Mouse (Mus musculus): Measurements from ENCODE around the gene L1td1.

L1td1 gene

GRCm38 (mm10) chr4:98726590-98727237 is at the start of gene L1td1:
TSS of gene L1td1 (plus strand) at chr4:98726734.
- in situ Hi-C loops (cut with MboI; ENCODE audit: unreplicated experiment in 2 of 2) = no loop called here

GRCm38 (mm10) chr4:98677506-98677905 is 49.0 kb upstream of the L1td1 start:
- in situ Hi-C loops (cut with MboI; ENCODE audit: unreplicated experiment in 2 of 2) = no loop called here

GRCm38 (mm10) chr4:98686678-98687267 is 39.8 kb upstream of the L1td1 start:
- in situ Hi-C loops (cut with MboI; ENCODE audit: unreplicated experiment in 2 of 2) = no loop called here

GRCm38 (mm10) chr4:98688116-98688515 is 38.4 kb upstream of the L1td1 start:
- in situ Hi-C loops (cut with MboI; ENCODE audit: unreplicated experiment in 2 of 2) = no loop called here

GRCm38 (mm10) chr4:98688520-98688919 is 38.0 kb upstream of the L1td1 start:
- in situ Hi-C loops (cut with MboI; ENCODE audit: unreplicated experiment in 2 of 2) = no loop called here

- in situ Hi-C loops (cut with MboI; ENCODE audit: unreplicated experiment in 2 of 2) = no loop called here
Observed at GRCm38 (mm10) chr4:98689988-98690387, 36.5 kb upstream of the L1td1 start.

- in situ Hi-C loops (cut with MboI; ENCODE audit: unreplicated experiment in 2 of 2) = no loop called here
Observed at GRCm38 (mm10) chr4:98693465-98694185, 32.9 kb upstream of the L1td1 start.

GRCm38 (mm10) chr4:98697932-98698331 is 28.6 kb upstream of the L1td1 start:
- in situ Hi-C loops (cut with MboI; ENCODE audit: unreplicated experiment in 2 of 2) = no loop called here

GRCm38 (mm10) chr4:98698921-98699320 is 27.6 kb upstream of the L1td1 start:
- in situ Hi-C loops (cut with MboI; ENCODE audit: unreplicated experiment in 2 of 2) = no loop called here

- in situ Hi-C loops (cut with MboI; ENCODE audit: unreplicated experiment in 2 of 2) = loop anchor here in 1 of 2 experiments (25.0 kb wide), 1 partner anchor 363 kb away; no protein-coding TSS in a partner anchor
Observed at GRCm38 (mm10) chr4:98700156-98700555, 26.4 kb upstream of the L1td1 start.

- in situ Hi-C loops (cut with MboI; ENCODE audit: unreplicated experiment in 2 of 2) = loop anchor here in 1 of 2 experiments (25.0 kb wide), 1 partner anchor 365 kb away; no protein-coding TSS in a partner anchor
Observed at GRCm38 (mm10) chr4:98702201-98702894, 24.2 kb upstream of the L1td1 start.

GRCm38 (mm10) chr4:98710891-98711290 is 15.6 kb upstream of the L1td1 start:
- in situ Hi-C loops (cut with MboI; ENCODE audit: unreplicated experiment in 2 of 2) = loop anchor here in 1 of 2 experiments (25.0 kb wide), 1 partner anchor 374 kb away; no protein-coding TSS in a partner anchor

- in situ Hi-C loops (cut with MboI; ENCODE audit: unreplicated experiment in 2 of 2) = loop anchor here in 1 of 2 experiments (25.0 kb wide), 1 partner anchor 381 kb away; no protein-coding TSS in a partner anchor
Observed at GRCm38 (mm10) chr4:98717735-98718546, 8.6 kb upstream of the L1td1 start.

GRCm38 (mm10) chr4:98718547-98718917 is 8.0 kb upstream of the L1td1 start:
- in situ Hi-C loops (cut with MboI; ENCODE audit: unreplicated experiment in 2 of 2) = loop anchor here in 1 of 2 experiments (25.0 kb wide), 1 partner anchor 381 kb away; no protein-coding TSS in a partner anchor

GRCm38 (mm10) chr4:98722454-98722853 is 4.1 kb upstream of the L1td1 start:
- in situ Hi-C loops (cut with MboI; ENCODE audit: unreplicated experiment in 2 of 2) = loop anchor here in 1 of 2 experiments (25.0 kb wide), 1 partner anchor 385 kb away; no protein-coding TSS in a partner anchor

GRCm38 (mm10) chr4:98724682-98725081 is 1.9 kb upstream of the L1td1 start:
- in situ Hi-C loops (cut with MboI; ENCODE audit: unreplicated experiment in 2 of 2) = loop anchor here in 1 of 2 experiments (25.0 kb wide), 1 partner anchor 387 kb away; no protein-coding TSS in a partner anchor

- in situ Hi-C loops (cut with MboI; ENCODE audit: unreplicated experiment in 2 of 2) = no loop called here
Observed at GRCm38 (mm10) chr4:98725439-98725838, 1.1 kb upstream of the L1td1 start.

- in situ Hi-C loops (cut with MboI; ENCODE audit: unreplicated experiment in 2 of 2) = no loop called here
Observed at GRCm38 (mm10) chr4:98727295-98727958, 893 bp downstream of the L1td1 start.

GRCm38 (mm10) chr4:98727959-98728347 is 1.4 kb downstream of the L1td1 start:
- in situ Hi-C loops (cut with MboI; ENCODE audit: unreplicated experiment in 2 of 2) = no loop called here
